Mouse (Mus musculus) intestine, embryonic 15.5 days (tissue): Measurements from ENCODE around the gene Hap1. TPM values are rescaled to one million over a fixed set of nuclear protein-coding genes. Genes with fewer than 3 reads are reported as not detected.
A peak's percentile ranks its signal among the peaks of the same experiment; 100 is the strongest.

Source experiments
- ATAC-seq: fragments of 200-750 bp; cut with Nextera tagmentation; 2 replicates; pipeline ENCODE4 v1.8.0; 2017; ENCODE audit warnings: moderate TSS enrichment, moderate library complexity
- H3K27ac ChIP-seq: fragments of 300-500 bp; sonication (generic); 2 replicates; pipeline ENCODE4 v1.5.1; 2015; ENCODE audit warnings: mild to moderate bottlenecking, inconsistent platforms
- H3K27me3 ChIP-seq: fragments of 300-500 bp; sonication (generic); replicated peaks from 2 replicates; pipeline ENCODE4 v1.6.1; 2015; ENCODE audit warnings: inconsistent platforms
- H3K36me3 ChIP-seq: fragments of 300-500 bp; sonication (generic); 2 replicates; pipeline ENCODE4 v1.6.1; 2015; ENCODE audit warnings: inconsistent platforms
- H3K4me1 ChIP-seq: fragments of 300-500 bp; sonication (generic); replicated peaks from 2 replicates; pipeline ENCODE4 v1.6.1; 2015; ENCODE audit warnings: inconsistent platforms
- H3K4me2 ChIP-seq: fragments of 300-500 bp; sonication (generic); replicated peaks from 2 replicates; pipeline ENCODE4 v1.6.1; 2015; ENCODE audit warnings: mild to moderate bottlenecking, inconsistent platforms
- H3K4me3 ChIP-seq: fragments of 300-500 bp; sonication (generic); replicated peaks from 2 replicates; pipeline ENCODE4 v1.5.1; 2015; ENCODE audit warnings: inconsistent platforms
- H3K9ac ChIP-seq: fragments of 300-500 bp; sonication (generic); 2 replicates; pipeline ENCODE4 v1.6.1; 2015; ENCODE audit warnings: inconsistent platforms
- H3K9me3 ChIP-seq: fragments of 300-500 bp; sonication (generic); 2 replicates; pipeline ENCODE4 v1.6.1; 2016; ENCODE audit warnings: inconsistent platforms
- WGBS: fragments of 180-500 bp; shearing (Covaris S2); methylation state at CpG from one replicate; pipeline ENCODE4 v1.1.7; 2015; 5-methylcytosine and 5-hydroxymethylcytosine counted together
- polyA plus RNA-seq: library from polyadenylated mRNA; unstranded; fragments of >200 nt; fragmentation: Nextera tagmentation; extraction: Ambion mirVana; gene quantifications from 2 replicates; pipeline ENCODE4 v1.2.1, GENCODE M21; 2015

Hap1 gene
- polyA plus RNA-seq, 1 experiment from 2014 or later, result 15.5 TPM

GRCm38 (mm10) chr11:100301292-100301691 lies 54.6 kb downstream of the Hap1 start:
- no peaks in the 10 kb centered on the region for H3K9me3 ChIP-seq
- no peak for ATAC-seq
- no peaks in the 10 kb centered on the region for H3K4me1 ChIP-seq
- H3K4me2 ChIP-seq, result no peak overlapping the region
- WGBS, result 77% methylated on average over 5 of the region's 5 CpGs
- H3K27ac ChIP-seq, result no peak overlapping the region
- H3K27me3 ChIP-seq, result no peaks in the 10 kb centered on the region
- no peak overlapping the region for H3K9ac ChIP-seq
- H3K36me3 ChIP-seq, result no peaks in the 10 kb centered on the region
- no peak overlapping the region for H3K4me3 ChIP-seq

- ATAC-seq, result no peak
- no peaks in the 10 kb centered on the region for H3K9me3 ChIP-seq
- H3K4me1 ChIP-seq, result no peaks in the 10 kb centered on the region
- H3K4me2 ChIP-seq, result no peak overlapping the region
- no peaks in the 10 kb centered on the region for H3K36me3 ChIP-seq
- H3K27me3 ChIP-seq, result no peaks in the 10 kb centered on the region
- WGBS, result 8% methylated on average over 5 of the region's 5 CpGs
- no peak overlapping the region for H3K9ac ChIP-seq
- no peak overlapping the region for H3K27ac ChIP-seq
- no peak overlapping the region for H3K4me3 ChIP-seq
These were observed 55.6 kb downstream of the Hap1 start for GRCm38 (mm10) chr11:100300293-100300692.

GRCm38 (mm10) chr11:100298274-100299036 lies 57.5 kb downstream of the Hap1 start:
- peak; percentile 41; the same call in 1 of the 2 replicates for ATAC-seq
- H3K9ac ChIP-seq, result no peak overlapping the region
- no peak overlapping the region for H3K27ac ChIP-seq
- no peak overlapping the region for H3K4me3 ChIP-seq
- H3K4me1 ChIP-seq, result no peaks in the 10 kb centered on the region
- H3K27me3 ChIP-seq, result no peaks in the 10 kb centered on the region
- 21% methylated on average over 18 of the region's 18 CpGs for WGBS
- no peaks in the 10 kb centered on the region for H3K36me3 ChIP-seq
- H3K4me2 ChIP-seq, result peak overlapping the region; percentile 36
- no peaks in the 10 kb centered on the region for H3K9me3 ChIP-seq

- H3K36me3 ChIP-seq, result no peaks in the 10 kb centered on the region
- no peak overlapping the region for H3K9ac ChIP-seq
- no peak for ATAC-seq
- H3K4me1 ChIP-seq, result no peaks in the 10 kb centered on the region
- no peak overlapping the region for H3K27ac ChIP-seq
- peak overlapping the region; percentile 36; the same call in 1 of the 2 replicates for H3K4me2 ChIP-seq
- no peaks in the 10 kb centered on the region for H3K9me3 ChIP-seq
- 29% methylated on average over 5 of the region's 5 CpGs for WGBS
- H3K27me3 ChIP-seq, result no peaks in the 10 kb centered on the region
- no peak overlapping the region for H3K4me3 ChIP-seq
These were observed 58.1 kb downstream of the Hap1 start for GRCm38 (mm10) chr11:100297801-100298200.

Other genes with a start within 250 kb of the Hap1 start
- gene Krt13, start 234.6 kb downstream of the Hap1 start, polyA plus RNA-seq, result 0.50 and 0.58 TPM in 2 replicates
- gene Krt15, start 220.2 kb downstream of the Hap1 start, polyA plus RNA-seq, result 4.7 and 5.9 TPM in 2 replicates
- 743 and 782 TPM in 2 replicates for gene Krt19, start 207.5 kb downstream of the Hap1 start, polyA plus RNA-seq
- not detected in 2 replicates for gene Krt9, start 162.9 kb downstream of the Hap1 start, polyA plus RNA-seq
- 8.6 and 9.6 TPM in 2 replicates for gene Krt14, start 148.6 kb downstream of the Hap1 start, polyA plus RNA-seq
- gene Krt16, start 107.2 kb downstream of the Hap1 start, polyA plus RNA-seq, result not detected in 2 replicates
- gene Krt17, start 95.1 kb downstream of the Hap1 start, polyA plus RNA-seq, result 11.6 and 12.7 TPM in 2 replicates
- not detected in 2 replicates for gene Krt42, start 86.3 kb downstream of the Hap1 start, polyA plus RNA-seq
- gene Eif1, start 36.2 kb downstream of the Hap1 start, polyA plus RNA-seq, result 1,793 and 1,952 TPM in 2 replicates
- gene Gast, start 21.7 kb downstream of the Hap1 start, polyA plus RNA-seq, result 2.1 and 2.4 TPM in 2 replicates
- 133 and 139 TPM in 2 replicates for gene Jup, start 41.6 kb upstream of the Hap1 start, polyA plus RNA-seq
- 44.1 and 45.4 TPM in 2 replicates for gene P3h4, start 58.7 kb upstream of the Hap1 start, polyA plus RNA-seq
- 84.2 and 86.6 TPM in 2 replicates for gene Fkbp10, start 59.6 kb upstream of the Hap1 start, polyA plus RNA-seq
- 94.2 and 100 TPM in 2 replicates for gene Nt5c3b, start 85.7 kb upstream of the Hap1 start, polyA plus RNA-seq
- gene Klhl10, start 85.8 kb upstream of the Hap1 start, polyA plus RNA-seq, result 0.35 and 0.47 TPM in 2 replicates
- gene Klhl11, start 116.6 kb upstream of the Hap1 start, polyA plus RNA-seq, result 5.7 and 5.9 TPM in 2 replicates
- 146 and 153 TPM in 2 replicates for gene Acly, start 171.9 kb upstream of the Hap1 start, polyA plus RNA-seq
- gene Ttc25, start 189.5 kb upstream of the Hap1 start, polyA plus RNA-seq, result 0.19 and 0.20 TPM in 2 replicates
- 32.1 and 34.4 TPM in 2 replicates for gene Cnp, start 218.8 kb upstream of the Hap1 start, polyA plus RNA-seq